Mouse (Mus musculus) midbrain, embryonic 14.5 days (tissue): Measurements from ENCODE around the gene Vmn2r97. TPM values are rescaled to one million over a fixed set of nuclear protein-coding genes. Genes with fewer than 3 reads are reported as not detected.
"Not testable (repeated sequence)": the region's sequence is repeated elsewhere in the genome, so short reads cannot be mapped to it uniquely, and the experiment has no call there.

ENCODE experiments used
- ATAC-seq: fragments of 200-750 bp; cut with Nextera tagmentation; 2 replicates; pipeline ENCODE4 v1.8.0; 2017; ENCODE audit warnings: moderate number of reproducible peaks, moderate library complexity; ENCODE audit not compliant: low FRiP score, low TSS enrichment
- DNase-seq: peaks from one replicate; pipeline ENCODE4 v3.0.0-alpha.2; 2015
- H3K27ac ChIP-seq: fragments of 300-500 bp; sonication (generic); replicated peaks from 2 replicates; pipeline ENCODE4 v1.5.1; 2014; ENCODE audit warnings: mild to moderate bottlenecking, low read depth, low read length, moderate library complexity
- H3K27me3 ChIP-seq: fragments of 300-500 bp; sonication (generic); 2 replicates; pipeline ENCODE4 v1.6.1; 2014; ENCODE audit warnings: low read length, control low read depth, mixed read lengths; ENCODE audit not compliant: control insufficient read depth, insufficient read depth
- H3K36me3 ChIP-seq: fragments of 300-500 bp; sonication (generic); 2 replicates; pipeline ENCODE4 v1.6.1; 2014; ENCODE audit warnings: low read length, control low read depth; ENCODE audit not compliant: control insufficient read depth, insufficient read depth
- H3K4me1 ChIP-seq: fragments of 300-500 bp; sonication (generic); 2 replicates; pipeline ENCODE4 v1.6.1; 2014; ENCODE audit warnings: mild to moderate bottlenecking, antibody characterized with exemption, low read length, control low read depth; ENCODE audit not compliant: control insufficient read depth, insufficient read depth
- H3K4me2 ChIP-seq: fragments of 300-500 bp; sonication (generic); 2 replicates; pipeline ENCODE4 v1.6.1; 2014; ENCODE audit warnings: mild to moderate bottlenecking, low read length, moderate library complexity
- H3K4me3 ChIP-seq: fragments of 300-500 bp; sonication (generic); replicated peaks from 2 replicates; pipeline ENCODE4 v1.5.1; 2014; ENCODE audit warnings: low read depth, low read length
- H3K9ac ChIP-seq: fragments of 300-500 bp; sonication (generic); replicated peaks from 2 replicates; pipeline ENCODE4 v1.6.1; 2014; ENCODE audit warnings: mild to moderate bottlenecking, low read length, moderate library complexity
- H3K9me3 ChIP-seq: fragments of 300-500 bp; sonication (generic); 2 replicates; pipeline ENCODE4 v1.6.1; 2016; ENCODE audit warnings: low read length, control low read depth, mixed read lengths; ENCODE audit not compliant: control insufficient read depth
- WGBS: fragments of 180-500 bp; shearing (Covaris S2); extraction: QIAGEN DNeasy Blood & Tissue Kit; methylation state at CpG from one replicate; pipeline ENCODE4 v1.1.7; 2014; 5-methylcytosine and 5-hydroxymethylcytosine counted together
- polyA plus RNA-seq: library from polyadenylated mRNA; unstranded; fragments of >200 nt; fragmentation: Nextera tagmentation; extraction: Ambion mirVana; gene quantifications from 2 replicates; pipeline ENCODE4 v1.2.1, GENCODE M21; 2014

The Vmn2r97 gene
- polyA plus RNA-seq, result 0.09 TPM in 1 of 2 replicates, not detected in the other

GRCm38 (mm10) chr17:18914000-18914399, at the start of gene Vmn2r97:
TSS of gene Vmn2r97 (plus strand) at chr17:18914300.
- H3K9me3 ChIP-seq, H3K27me3 ChIP-seq, ATAC-seq, H3K4me3 ChIP-seq, H3K36me3 ChIP-seq, H3K9ac ChIP-seq, DNase-seq, H3K4me1 ChIP-seq, H3K4me2 ChIP-seq, H3K27ac ChIP-seq: not testable (repeated sequence)
- 66% methylated on average over 2 of the region's 2 CpGs for WGBS

DNA sequence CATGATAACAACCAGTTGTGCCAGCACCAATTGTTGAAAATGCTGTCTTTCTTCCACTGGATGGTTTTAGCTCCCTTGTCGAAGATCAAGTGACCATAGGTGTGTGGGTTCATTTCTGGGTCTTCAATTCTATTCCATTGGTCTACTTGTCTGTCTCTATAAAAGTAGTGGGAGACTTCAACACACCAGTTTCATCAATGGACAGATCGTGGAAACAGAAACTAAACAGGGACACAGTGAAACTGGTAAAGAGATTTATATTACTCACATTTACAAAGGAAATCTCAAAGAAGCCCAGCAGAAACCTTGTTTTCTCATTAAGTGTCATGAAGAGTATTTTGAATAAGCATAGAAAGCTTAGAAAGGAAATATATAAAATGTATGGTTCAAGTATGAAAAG, 31.7 kb upstream of the Vmn2r97 start:
- not testable (repeated sequence) for H3K36me3 ChIP-seq, ATAC-seq, H3K4me2 ChIP-seq, H3K9ac ChIP-seq, H3K9me3 ChIP-seq, H3K27me3 ChIP-seq, H3K27ac ChIP-seq, H3K4me1 ChIP-seq, H3K4me3 ChIP-seq
- 81% methylated on average over 2 of the region's 2 CpGs for WGBS
- peak; percentile 0 for DNase-seq

GRCm38 (mm10) chr17:18889745-18890329, 24.3 kb upstream of the Vmn2r97 start:
- DNase-seq (no peak), ATAC-seq (no peak)
- no peaks in the 10 kb centered on the region for H3K36me3 ChIP-seq
- H3K4me3 ChIP-seq, result no peak overlapping the region
- WGBS, result 83% methylated on average over 6 of the region's 6 CpGs
- no peak overlapping the region for H3K4me2 ChIP-seq
- H3K27me3 ChIP-seq, result no peaks in the 10 kb centered on the region
- H3K27ac ChIP-seq, result no peak overlapping the region
- H3K9me3 ChIP-seq, result 0 out of 2 replicates have a peak, but pooled peaks cover 6% of the 10 kb centered on the region
- H3K9ac ChIP-seq, result no peak overlapping the region
- H3K4me1 ChIP-seq, result no peaks in the 10 kb centered on the region

- not testable (repeated sequence) for H3K9ac ChIP-seq, H3K4me3 ChIP-seq, H3K4me1 ChIP-seq, DNase-seq, H3K36me3 ChIP-seq, H3K4me2 ChIP-seq, H3K27me3 ChIP-seq, H3K27ac ChIP-seq, ATAC-seq
- 68% methylated on average over 1 of the region's 1 CpGs for WGBS
- H3K9me3 ChIP-seq, result peaks cover 49% of the 10 kb centered on the region
Observed at GRCm38 (mm10) chr17:18957800-18958199, 43.7 kb downstream of the Vmn2r97 start.

- no peak overlapping the region for H3K27ac ChIP-seq
- no peak overlapping the region for H3K9ac ChIP-seq
- H3K4me1 ChIP-seq, result no peaks in the 10 kb centered on the region
- H3K36me3 ChIP-seq, result no peaks in the 10 kb centered on the region
- DNase-seq (no peak), ATAC-seq (no peak)
- H3K9me3 ChIP-seq, result peaks cover 47% of the 10 kb centered on the region
- no peak overlapping the region for H3K4me2 ChIP-seq
- 91% methylated on average over 29 of the region's 29 CpGs for WGBS
- no peaks in the 10 kb centered on the region for H3K27me3 ChIP-seq
- H3K4me3 ChIP-seq, result no peak overlapping the region
Observed at GRCm38 (mm10) chr17:18968371-18969275, 54.5 kb downstream of the Vmn2r97 start.

Other genes with a start within 250 kb of the Vmn2r97 start
- not detected in 2 replicates for gene Vmn2r98, start 139.2 kb downstream of the Vmn2r97 start, polyA plus RNA-seq